Mouse (Mus musculus) thymus, adult 2 months (tissue): ENCODE measurements around the gene Sycp2.

Experiments used
- CTCF ChIP-seq: fragments of 200-500 bp; IDR thresholded peaks from 2 replicates; pipeline ENCODE4 v1.5.1; 2012; ENCODE audit warnings: mild to moderate bottlenecking, control low read depth, low read length, moderate library complexity, borderline replicate concordance; ENCODE audit not compliant: control insufficient read depth, poor library complexity, insufficient read depth; ENCODE audit errors: extremely low read depth
- POLR2A ChIP-seq: fragments of 200-500 bp; IDR thresholded peaks from 2 replicates; pipeline ENCODE4 v1.6.1; 2012; ENCODE audit warnings: mild to moderate bottlenecking, low read length, control low read depth, moderate library complexity; ENCODE audit not compliant: control insufficient read depth, poor library complexity, insufficient read depth; ENCODE audit errors: extremely low read depth

- TF ChIP-seq CTCF (no peak), POLR2A (no peak)
Measured at GRCm38 (mm10) chr2:178324410-178324809, 83.1 kb downstream of the Sycp2 start.
